Mouse (Mus musculus) adrenal gland (tissue): ENCODE data around the gene Plekha3.

Source experiments
- intact Hi-C: fragments of 180-260 bp; cut with DNase I; formaldehyde crosslinking; loops from one replicate; pipeline ENCODE4 v1.15.1; 2025

Gene Plekha3

DNA sequence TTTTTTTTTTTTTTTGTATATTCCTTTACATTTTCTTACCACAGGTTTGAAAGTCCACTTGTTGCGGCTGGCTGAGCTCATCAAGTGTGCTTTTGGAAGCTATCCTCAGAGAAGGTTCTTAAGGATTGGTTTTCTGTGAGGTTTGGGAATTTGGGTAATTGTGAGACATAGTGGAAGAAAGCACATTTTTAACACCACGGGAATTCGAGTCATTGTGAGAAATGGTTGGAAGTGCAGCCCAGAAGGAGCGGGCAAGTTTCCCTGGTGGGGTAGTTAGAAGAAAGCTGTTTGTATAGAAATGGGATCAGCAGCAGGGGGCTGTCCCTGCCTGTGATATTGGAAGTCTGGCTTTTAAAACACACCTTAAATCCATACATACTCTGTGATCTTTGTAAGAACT is 868 bp downstream of the Plekha3 start:
- intact Hi-C loops, result no loop called here

DNA sequence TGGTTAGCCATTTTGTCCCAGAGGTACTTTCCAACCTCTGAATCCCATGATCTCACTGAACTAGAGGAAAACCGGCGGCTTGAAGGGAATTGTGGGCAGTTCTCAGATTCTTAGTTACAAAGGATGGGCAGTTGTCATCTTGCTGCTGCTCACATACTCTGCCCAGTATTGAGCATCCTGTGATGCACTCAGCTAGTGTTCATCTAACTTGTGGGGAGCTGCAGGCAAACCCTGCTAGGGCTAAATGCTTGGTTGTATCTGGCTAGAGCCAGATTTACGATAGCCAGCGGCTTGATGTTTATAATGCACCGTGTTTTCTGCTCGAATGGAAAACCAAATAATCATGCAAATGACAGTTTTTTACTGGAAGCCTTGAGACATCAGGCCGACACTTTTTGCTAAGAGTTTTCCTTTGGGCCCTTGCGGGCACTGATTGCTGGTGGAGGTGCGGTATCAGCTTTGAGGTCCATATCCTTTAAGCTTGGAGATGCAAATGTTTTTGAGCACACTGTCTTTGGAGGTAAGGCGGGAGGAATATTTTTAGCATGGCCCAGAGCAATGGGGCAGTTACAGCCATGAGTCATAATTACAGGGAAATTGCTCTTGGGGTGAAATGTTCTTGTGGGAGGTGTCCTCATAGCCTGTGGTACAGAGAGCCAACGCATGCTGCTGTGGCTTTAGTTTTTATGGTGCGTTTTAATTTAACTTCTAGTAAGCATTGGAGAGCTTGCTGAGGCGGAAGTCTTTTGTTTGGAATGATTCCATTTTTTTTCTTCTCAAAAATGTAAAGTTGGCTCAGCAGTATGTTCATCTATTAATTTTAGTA is 1.5 kb downstream of the Plekha3 start:
- intact Hi-C loops, result no loop called here

- intact Hi-C loops, result no loop called here
Measured at GRCm38 (mm10) chr2:76682301-76682700, 7.2 kb downstream of the Plekha3 start.

DNA sequence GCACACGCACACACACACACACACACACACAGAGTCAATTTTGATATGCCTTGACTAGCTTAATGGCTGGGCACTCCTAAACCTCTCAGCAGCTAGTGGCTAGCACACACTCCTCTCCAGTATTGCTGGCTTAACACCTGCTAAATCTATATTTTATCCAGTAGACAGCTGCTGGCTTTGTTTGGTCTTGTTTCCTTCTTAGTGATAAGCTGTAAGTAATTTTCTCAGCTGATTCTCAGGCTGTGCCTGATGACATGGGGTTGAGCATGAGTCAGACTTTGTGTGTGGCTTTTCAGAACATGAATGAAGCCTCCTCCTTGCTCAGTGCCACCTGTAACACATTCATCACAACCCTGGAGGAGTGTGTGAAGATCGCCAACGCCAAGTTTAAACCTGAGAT is 11.9 kb downstream of the Plekha3 start:
- intact Hi-C loops, result no loop called here

DNA sequence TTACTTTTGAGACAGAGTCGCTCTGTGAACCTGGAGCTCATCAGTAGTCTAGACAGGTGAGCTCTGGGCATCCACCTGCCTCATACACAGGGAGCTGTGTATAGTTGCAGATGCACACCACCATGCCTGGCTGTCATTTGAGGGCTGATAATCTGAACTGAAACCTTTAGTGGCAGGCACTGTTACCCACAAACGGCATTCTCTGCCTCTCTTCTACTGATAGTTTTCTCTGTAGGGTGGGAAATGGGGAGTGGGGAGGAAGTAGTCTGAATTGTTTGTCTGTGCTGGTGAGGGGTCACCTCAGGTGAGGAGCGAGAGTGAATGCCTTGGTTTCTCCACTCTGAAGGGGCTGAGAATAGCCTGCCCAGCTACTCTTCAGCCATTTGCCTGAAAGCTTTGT is 12.5 kb downstream of the Plekha3 start:
- intact Hi-C loops, result no loop called here

- intact Hi-C loops, result no loop called here
Measured at GRCm38 (mm10) chr2:76688162-76688561, 13.1 kb downstream of the Plekha3 start.

- intact Hi-C loops, result no loop called here
Measured at GRCm38 (mm10) chr2:76690436-76691204, 15.5 kb downstream of the Plekha3 start.

DNA sequence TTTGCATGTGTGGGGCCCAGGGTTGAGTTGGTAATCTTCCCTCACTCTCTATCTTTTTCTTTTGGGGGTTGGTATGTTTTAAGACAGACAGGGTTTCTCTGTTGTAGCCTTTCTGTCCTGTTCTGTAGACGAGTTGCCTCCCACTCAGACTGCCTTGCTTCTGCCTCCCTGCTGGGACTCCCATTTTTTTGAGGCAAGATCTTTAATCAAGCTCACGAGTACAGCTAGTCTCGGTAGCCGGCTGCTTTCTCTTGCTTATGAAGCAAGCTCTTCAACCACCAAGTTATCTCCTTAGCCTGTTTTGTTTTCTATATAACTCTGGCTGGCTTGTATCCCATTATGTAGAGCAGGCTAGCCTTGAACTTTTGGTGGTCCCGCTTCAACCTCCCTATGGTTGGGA is 18.7 kb downstream of the Plekha3 start:
- intact Hi-C loops, result no loop called here

DNA sequence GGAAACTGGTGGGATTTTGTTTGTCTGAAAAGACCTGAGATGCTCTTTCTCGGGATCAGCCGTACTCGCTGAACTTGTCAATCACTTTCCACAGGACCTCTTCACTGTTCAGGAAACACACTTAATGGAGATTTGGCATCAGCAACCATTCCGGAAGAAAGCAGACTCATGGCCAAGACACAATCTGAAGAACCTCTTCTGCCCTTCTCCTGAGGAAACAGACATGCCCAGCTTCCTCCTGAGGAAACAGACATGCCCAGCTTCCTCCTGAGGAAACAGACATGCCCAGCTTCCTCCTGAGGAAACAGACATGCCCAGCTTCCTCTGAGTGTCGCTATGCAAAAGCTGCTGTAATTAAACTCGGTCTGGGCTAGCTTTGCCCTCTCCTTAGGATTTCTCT is 20.2 kb downstream of the Plekha3 start:
- intact Hi-C loops, result no loop called here

GRCm38 (mm10) chr2:76702188-76702587 is 27.1 kb downstream of the Plekha3 start:
- intact Hi-C loops, result no loop called here

DNA sequence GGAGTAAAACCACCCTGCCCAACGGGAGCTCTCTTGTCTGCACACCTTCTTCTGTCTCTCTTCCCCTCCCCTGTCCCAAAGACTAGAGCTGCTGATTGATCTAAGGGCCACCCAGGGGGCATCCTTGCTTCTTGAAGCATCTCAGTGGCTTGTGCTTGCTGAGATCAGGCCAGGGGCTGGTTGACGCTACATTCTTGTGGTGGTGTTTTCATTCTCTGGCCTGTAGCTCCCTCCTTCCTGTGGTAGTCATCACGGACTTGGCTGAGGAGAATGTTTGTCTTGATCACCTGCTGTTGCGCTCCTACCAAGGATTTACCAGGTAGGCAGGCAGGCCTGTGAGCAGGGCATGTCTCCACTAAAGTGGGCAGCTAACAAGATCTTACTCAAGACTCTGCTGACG is 27.7 kb downstream of the Plekha3 start:
- intact Hi-C loops, result no loop called here

- intact Hi-C loops, result no loop called here
Measured at GRCm38 (mm10) chr2:76705655-76706054, 30.6 kb downstream of the Plekha3 start.

DNA sequence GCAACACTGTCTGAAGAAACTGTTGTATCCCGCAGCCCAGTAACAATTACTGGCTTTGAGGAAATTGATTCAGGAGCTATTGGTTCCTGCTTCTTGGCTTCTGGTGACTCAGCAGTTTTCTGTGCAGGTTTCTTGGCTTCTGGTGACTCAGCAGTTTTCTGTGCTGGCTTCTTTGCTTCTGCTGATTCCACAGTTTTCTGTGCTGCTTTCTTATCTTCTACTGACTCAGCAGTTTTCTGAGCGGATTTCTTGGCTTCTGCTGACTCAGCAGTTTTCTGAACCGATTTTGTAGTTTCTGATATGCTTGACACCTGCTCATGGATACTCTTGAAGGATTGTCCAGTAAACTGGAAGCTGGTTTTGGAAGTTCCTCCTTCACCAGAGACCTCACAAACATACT is 33.4 kb downstream of the Plekha3 start:
- intact Hi-C loops, result no loop called here

DNA sequence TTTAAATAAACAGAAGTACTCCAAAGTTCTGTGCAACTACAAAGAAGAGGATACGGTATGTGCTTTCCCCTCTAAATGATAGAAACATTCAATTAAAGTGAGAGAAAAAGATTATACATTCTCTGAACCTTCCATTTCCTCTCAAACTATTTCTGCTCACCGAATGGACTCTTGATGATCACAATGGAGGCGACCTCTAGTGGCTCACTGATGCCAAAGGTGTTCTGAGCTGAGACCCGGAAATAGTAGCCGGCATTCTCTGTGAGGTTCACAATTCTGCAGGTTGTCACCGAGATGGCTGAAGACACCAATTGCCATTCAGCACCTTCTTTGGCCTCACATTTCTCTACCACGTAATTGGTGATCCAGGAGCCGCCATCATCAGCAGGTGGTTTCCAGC is 39.9 kb downstream of the Plekha3 start:
- intact Hi-C loops, result no loop called here

DNA sequence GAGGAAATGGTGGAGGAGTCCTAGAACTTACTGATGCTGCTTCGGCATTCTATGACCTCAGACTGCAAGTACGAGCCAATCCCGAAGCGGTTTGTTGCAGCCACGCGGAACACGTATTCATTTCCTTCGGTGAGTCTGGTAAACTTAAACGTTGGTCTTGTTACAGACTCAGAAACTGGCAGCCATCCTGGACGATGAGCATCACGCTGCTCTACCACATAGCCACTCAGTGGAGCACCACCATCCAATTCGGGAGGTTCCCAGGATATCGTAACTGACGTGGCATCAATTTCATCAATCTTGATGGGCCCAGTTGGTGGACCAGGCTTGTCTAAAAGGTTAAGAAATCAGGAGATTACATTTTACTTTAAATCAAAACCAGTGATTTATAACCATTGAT is 44.6 kb downstream of the Plekha3 start:
- intact Hi-C loops, result no loop called here
